In genomic region chr14:19969011-19969521, GRCm38 (mm10) we compare ENCODE assay signal across 13 mouse cellular contexts. TPM values are rescaled to one million over a fixed set of nuclear protein-coding genes. Genes with fewer than 3 reads are reported as not detected.
A peak's percentile ranks its signal among the peaks of the same experiment; 100 is the strongest.
DNase-seq lines count a peak whose midpoint lies in the region; ATAC-seq and TF ChIP-seq lines count a peak whose summit lies in the region.
"Had no signal": no experiment of that assay in that cellular context is flagged by ENCODE, and none has a peak within 500 bp of the region (broad histone marks: within the 10 kb centered on the region; RNA-seq: fewer than 3 reads in every experiment).

No protein-coding gene starts in this region.

- no peaks in the 10 kb centered on the region for H3K36me3 ChIP-seq in kidney, postnatal 0 days (ENCODE audit: insufficient read depth, low read length)
- H3K36me3 ChIP-seq in kidney, adult 2 months (ENCODE audit: control insufficient read depth, insufficient read depth, low read length): no peaks in the 10 kb centered on the region
- peaks cover 12% of the 10 kb centered on the region for H3K36me3 ChIP-seq in G1E (replicated peaks)
- H3K36me3 ChIP-seq in liver, embryonic 15.5 days (replicated peaks): no peaks in the 10 kb centered on the region

- H3K9me3 ChIP-seq in kidney, postnatal 0 days (replicated peaks; ENCODE audit: low read length): no peaks in the 10 kb centered on the region
- no peaks in the 10 kb centered on the region; the same call in 1 of the 2 replicates for H3K9me3 ChIP-seq in G1E (replicated peaks)
- H3K9me3 ChIP-seq in liver, embryonic 15.5 days (replicated peaks): no peaks in the 10 kb centered on the region

- no peak for TF ChIP-seq POLR2A in kidney, adult 2 months (IDR thresholded peaks at IDR 0.05; ENCODE audit: low read depth, low read length)

- H3K9ac ChIP-seq in kidney, postnatal 0 days (ENCODE audit: low read depth, low read length): no peak overlapping the region
- H3K9ac ChIP-seq in liver, embryonic 15.5 days: no peak overlapping the region
- H3K9ac ChIP-seq: lung, embryonic 14.5 days had no signal

- 0 out of 2 replicates have a peak, but pooled peaks cover 8% of the 10 kb centered on the region for H3K4me1 ChIP-seq in kidney, postnatal 0 days (replicated peaks; ENCODE audit: insufficient read depth, low read length)
- H3K4me1 ChIP-seq in kidney, adult 2 months (ENCODE audit: control insufficient read depth, insufficient read depth, low read length): no peaks in the 10 kb centered on the region
- peaks cover 77% of the 10 kb centered on the region for H3K4me1 ChIP-seq in G1E (ENCODE audit: insufficient read depth, low read depth, low read length)
- 0 out of 2 replicates have a peak, but pooled peaks cover 6% of the 10 kb centered on the region for H3K4me1 ChIP-seq in liver, embryonic 15.5 days (replicated peaks)

- no peaks in the 10 kb centered on the region for H3K27me3 ChIP-seq in kidney, postnatal 0 days (ENCODE audit: insufficient read depth, low read length)
- H3K27me3 ChIP-seq in kidney, adult 2 months (replicated peaks; ENCODE audit: control insufficient read depth, insufficient read depth, low read length): no peaks in the 10 kb centered on the region; the same call in 1 of the 2 replicates
- no peaks in the 10 kb centered on the region for H3K27me3 ChIP-seq in G1E (ENCODE audit: insufficient read depth, low read length)
- H3K27me3 ChIP-seq in liver, embryonic 15.5 days: no peaks in the 10 kb centered on the region

- no peak for DNase-seq in kidney, postnatal 0 days (ENCODE audit: low spot score)
- no peak for DNase-seq in kidney, adult 2 months
- peak; percentile 81 for DNase-seq in A20 (ENCODE audit: low read depth, low spot score)
- no peak for DNase-seq in G1E (ENCODE audit: low spot score)
- no peak for DNase-seq in lung, postnatal 10 days
- no peak for DNase-seq in kidney, postnatal 36 days
- DNase-seq in layer of hippocampus, adult 9-11 months: no peak
- DNase-seq: embryo, embryonic 11 days; heart, adult 18-20 months; heart, postnatal 4 days; lung, embryonic 14.5 days had no signal

- H3K4me3 ChIP-seq in kidney, postnatal 0 days (replicated peaks; ENCODE audit: low read depth, low read length): no peak overlapping the region
- no peak overlapping the region for H3K4me3 ChIP-seq in kidney, adult 2 months (ENCODE audit: insufficient read depth, low read depth, low read length)
- H3K4me3 ChIP-seq in G1E (ENCODE audit: low read depth, low read length): peak overlapping the region; percentile 61; the same call in 1 of the 2 replicates
- H3K4me3 ChIP-seq in liver, embryonic 15.5 days (replicated peaks): no peak overlapping the region

- WGBS in kidney, postnatal 0 days: 45% methylated on average over 5 of the region's 5 CpGs
- WGBS in kidney, adult 2 months: 48% methylated on average over 5 of the region's 5 CpGs
- 17% methylated on average over 5 of the region's 5 CpGs for WGBS in liver, embryonic 15.5 days (ENCODE audit: insufficient replicate concordance)

- no peak overlapping the region for H3K27ac ChIP-seq in kidney, postnatal 0 days
- H3K27ac ChIP-seq in kidney, adult 2 months (ENCODE audit: insufficient read depth, low read depth, low read length): no peak overlapping the region
- no peak overlapping the region for H3K27ac ChIP-seq in liver, embryonic 15.5 days (replicated peaks)

- H3K4me2 ChIP-seq in kidney, postnatal 0 days (ENCODE audit: low read length): no peak overlapping the region
- peak overlapping the region; percentile 21 for H3K4me2 ChIP-seq in liver, embryonic 15.5 days
- H3K4me2 ChIP-seq: lung, embryonic 14.5 days had no signal

- no peak for ATAC-seq in kidney, postnatal 0 days (replicated peaks; ENCODE audit: low FRiP score, low read depth)
- no peak for ATAC-seq in G1E (ENCODE audit: extremely low read depth, insufficient number of reproducible peaks, low FRiP score, poor library complexity, severe bottlenecking)
- no peak for ATAC-seq in liver, embryonic 15.5 days (ENCODE audit: insufficient read depth)
- ATAC-seq: forebrain, embryonic 14.5 days had no signal

- peak; percentile 7; the same call in 1 of the 2 replicates for TF ChIP-seq CTCF in kidney, postnatal 0 days (IDR thresholded peaks at IDR 0.05; ENCODE audit: low read depth)
- TF ChIP-seq CTCF in kidney, adult 2 months (conservative IDR thresholded peaks at IDR 0.05; ENCODE audit: insufficient read depth, insufficient read length, low read depth, low read length): no peak
- no peak for TF ChIP-seq CTCF in G1E (IDR thresholded peaks at IDR 0.05; ENCODE audit: low read depth, low read length)

RNA-seq across cellular contexts. Expression of gene Gng2, which starts 8.4 kb away (rescaled TPM):
- polyA plus RNA-seq in kidney, postnatal 0 days (2015; fragmentation: Nextera tagmentation; extraction: Ambion mirVana): 38.5 and 41.4 TPM in 2 replicates
- polyA plus RNA-seq in kidney, adult 2 months (2012; rRNA removed): 6.6 and 9.0 TPM in 2 replicates
- total RNA-seq in G1E (2014; fragmentation: Nextera tagmentation) (85.9 and 90.4 TPM in 2 replicates), G1E (2017) (280 and 293 TPM in 2 replicates)
- polyA plus RNA-seq in G1E (2012): 3.4 and 4.3 TPM in 2 replicates
- polyA plus RNA-seq in liver, embryonic 15.5 days (2015; fragmentation: Nextera tagmentation; extraction: Ambion mirVana): 8.1 and 9.8 TPM in 2 replicates
